Mouse (Mus musculus): ENCODE measurements at regions not wholly inside any gene's neighbourhood (a gene's known extent, or its start where the extent isn't known, plus 50 kb on each side); places are given as distances from the start of the nearest gene placed in this dataset.

DNA sequence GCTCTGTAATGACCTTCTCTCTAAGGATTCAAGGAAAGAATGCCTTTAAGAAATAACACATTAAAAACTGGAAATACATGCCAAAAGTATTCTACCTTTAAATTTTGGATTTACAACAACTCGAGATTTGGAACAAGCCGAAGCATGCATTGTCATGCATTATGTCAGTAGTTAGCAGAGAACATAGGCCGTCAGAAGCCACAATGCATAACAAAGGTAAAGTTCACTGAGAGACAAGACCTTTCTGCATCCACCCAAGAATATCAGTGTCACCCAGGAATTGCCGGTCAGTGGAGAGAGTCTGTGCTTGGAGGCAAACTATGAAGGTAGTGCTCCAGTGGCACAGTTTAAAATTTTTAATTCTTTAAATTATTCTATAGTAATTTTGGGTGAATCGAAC, 63.3 kb upstream of the Lrig3 start:
- 77% methylated on average over 5 of the region's 5 CpGs for WGBS
- Histone ChIP-seq H3K4me3 (replicated peaks; ENCODE audit: low read length) (no peak overlapping the region), H3K27ac (ENCODE audit: low read length) (no peak overlapping the region), H3K4me2 (ENCODE audit: low read depth, low read length) (no peak overlapping the region), H3K36me3 (ENCODE audit: control insufficient read depth, insufficient read depth, low read length) (no peaks in the 10 kb centered on the region), H3K9me3 (replicated peaks; ENCODE audit: control insufficient read depth, low read length) (no peaks in the 10 kb centered on the region; the same call in 1 of the 2 replicates), H3K27me3 (ENCODE audit: control insufficient read depth, insufficient read depth, low read length) (no peaks in the 10 kb centered on the region), H3K9ac (ENCODE audit: low read length) (no peak overlapping the region), H3K4me1 (ENCODE audit: control insufficient read depth, insufficient read depth, low read length) (no peaks in the 10 kb centered on the region)
- no peak for ATAC-seq (ENCODE audit: insufficient read depth, low FRiP score)

DNA sequence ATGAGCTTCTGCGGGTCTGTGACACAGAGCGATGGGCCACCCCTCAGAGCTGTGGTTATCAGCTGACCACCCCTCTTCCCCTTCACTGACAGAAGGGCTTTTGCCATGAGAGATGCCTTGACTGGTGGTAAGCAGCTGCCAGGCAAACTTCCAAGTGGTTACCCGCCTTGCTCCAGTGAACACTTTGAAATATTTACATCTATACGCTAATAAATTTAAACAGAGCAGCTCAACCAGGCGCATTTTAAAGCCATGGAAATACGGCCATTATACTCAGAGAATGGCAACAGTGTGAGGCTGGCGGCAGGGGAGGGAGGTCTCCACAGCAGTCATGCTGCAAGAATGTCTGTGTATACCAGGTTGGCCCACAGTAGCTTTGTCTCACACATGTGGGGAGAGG, 53.8 kb upstream of the Lrig3 start:
- peak overlapping the region; percentile 9; the same call in 1 of the 2 replicates for H3K27ac ChIP-seq (ENCODE audit: low read length)
- H3K4me2 ChIP-seq (ENCODE audit: low read depth, low read length): no peak overlapping the region
- no peaks in the 10 kb centered on the region for H3K36me3 ChIP-seq (ENCODE audit: control insufficient read depth, insufficient read depth, low read length)
- H3K9ac ChIP-seq (ENCODE audit: low read length): no peak overlapping the region
- 0 out of 2 replicates have a peak, but pooled peaks cover 4% of the 10 kb centered on the region for H3K4me1 ChIP-seq (ENCODE audit: control insufficient read depth, insufficient read depth, low read length)
- no peaks in the 10 kb centered on the region for H3K27me3 ChIP-seq (ENCODE audit: control insufficient read depth, insufficient read depth, low read length)
- WGBS: 45% methylated on average over 7 of the region's 7 CpGs
- ATAC-seq (ENCODE audit: insufficient read depth, low FRiP score): peak; percentile 29; the same call in 1 of the 2 replicates
- no peaks in the 10 kb centered on the region for H3K9me3 ChIP-seq (replicated peaks; ENCODE audit: control insufficient read depth, low read length)
- no peak overlapping the region for H3K4me3 ChIP-seq (replicated peaks; ENCODE audit: low read length)

Measured in stomach, embryonic 16.5 days (tissue).